Mouse (Mus musculus) neural tube, embryonic 15.5 days (tissue): ENCODE measurements around the gene Ndrg2. TPM values are rescaled to one million over a fixed set of nuclear protein-coding genes. Genes with fewer than 3 reads are reported as not detected.
"Not testable (repeated sequence)": the region's sequence is repeated elsewhere in the genome, so short reads cannot be mapped to it uniquely, and the experiment has no call there.

ENCODE experiments used
- ATAC-seq: fragments of 200-750 bp; cut with Nextera tagmentation; 2 replicates; pipeline ENCODE4 v1.8.0; 2017; ENCODE audit warnings: mild to moderate bottlenecking, moderate TSS enrichment, moderate library complexity; ENCODE audit not compliant: low FRiP score
- H3K27ac ChIP-seq: fragments of 300-500 bp; sonication (generic); replicated peaks from 2 replicates; pipeline ENCODE4 v1.5.1; 2015; ENCODE audit warnings: mild to moderate bottlenecking, inconsistent platforms
- H3K27me3 ChIP-seq: fragments of 300-500 bp; sonication (generic); replicated peaks from 2 replicates; pipeline ENCODE4 v1.6.1; 2015; ENCODE audit warnings: inconsistent platforms
- H3K36me3 ChIP-seq: fragments of 300-500 bp; sonication (generic); 2 replicates; pipeline ENCODE4 v1.6.1; 2015; ENCODE audit warnings: inconsistent platforms
- H3K4me1 ChIP-seq: fragments of 300-500 bp; sonication (generic); 2 replicates; pipeline ENCODE4 v1.6.1; 2015; ENCODE audit warnings: inconsistent platforms
- H3K4me2 ChIP-seq: fragments of 300-500 bp; sonication (generic); 2 replicates; pipeline ENCODE4 v1.6.1; 2015; ENCODE audit warnings: inconsistent platforms, mild to moderate bottlenecking, moderate library complexity
- H3K4me3 ChIP-seq: fragments of 300-500 bp; sonication (generic); replicated peaks from 2 replicates; pipeline ENCODE4 v1.5.1; 2015; ENCODE audit warnings: mild to moderate bottlenecking, inconsistent platforms
- H3K9ac ChIP-seq: fragments of 300-500 bp; sonication (generic); replicated peaks from 2 replicates; pipeline ENCODE4 v1.6.1; 2015; ENCODE audit warnings: mild to moderate bottlenecking, inconsistent platforms
- H3K9me3 ChIP-seq: fragments of 300-500 bp; sonication (generic); replicated peaks from 2 replicates; pipeline ENCODE4 v1.6.1; 2016; ENCODE audit warnings: inconsistent platforms
- WGBS: fragments of 180-500 bp; shearing (Covaris S2); methylation state at CpG from one replicate; pipeline ENCODE4 v1.1.7; 2015; ENCODE audit warnings: mixed read lengths; 5-methylcytosine and 5-hydroxymethylcytosine counted together
- polyA plus RNA-seq: library from polyadenylated mRNA; unstranded; fragments of >200 nt; fragmentation: Nextera tagmentation; extraction: Ambion mirVana; gene quantifications from 2 replicates; pipeline ENCODE4 v1.2.1, GENCODE M21; 2015

The Ndrg2 gene
- polyA plus RNA-seq, 1 experiment from 2014 or later, result 281 TPM

- ATAC-seq, result peak; percentile 27; the same call in 1 of the 2 replicates
- no peak overlapping the region for H3K9ac ChIP-seq
- H3K27me3 ChIP-seq, result no peaks in the 10 kb centered on the region
- no peak overlapping the region for H3K4me3 ChIP-seq
- H3K9me3 ChIP-seq, result no peaks in the 10 kb centered on the region
- no peak overlapping the region for H3K4me2 ChIP-seq
- H3K27ac ChIP-seq, result no peak overlapping the region
- peaks cover 71% of the 10 kb centered on the region for H3K36me3 ChIP-seq
- no peaks in the 10 kb centered on the region for H3K4me1 ChIP-seq
- 44% methylated on average over 10 of the region's 10 CpGs for WGBS
Observed at GRCm38 (mm10) chr14:51893094-51893794, 20.7 kb downstream of the Ndrg2 start.

- H3K4me1 ChIP-seq, result no peaks in the 10 kb centered on the region
- no peak within 1 kb of the TSS for H3K4me3 ChIP-seq
- H3K4me2 ChIP-seq, result no peak within 1 kb of the TSS
- peaks cover 79% of the 10 kb centered on the region for H3K36me3 ChIP-seq
- ATAC-seq, result no peak
- no peaks in the 10 kb centered on the region for H3K9me3 ChIP-seq
- no peak within 1 kb of the TSS for H3K9ac ChIP-seq
- H3K27ac ChIP-seq, result no peak within 1 kb of the TSS
- WGBS, result 92% methylated on average over 9 of the region's 9 CpGs
- no peaks in the 10 kb centered on the region for H3K27me3 ChIP-seq
Observed at GRCm38 (mm10) chr14:51892191-51892939, 21.6 kb downstream of the Ndrg2 start, which contains the start of gene Slc39a2. Slc39a2 (plus strand) TSS chr14:51892889.

DNA sequence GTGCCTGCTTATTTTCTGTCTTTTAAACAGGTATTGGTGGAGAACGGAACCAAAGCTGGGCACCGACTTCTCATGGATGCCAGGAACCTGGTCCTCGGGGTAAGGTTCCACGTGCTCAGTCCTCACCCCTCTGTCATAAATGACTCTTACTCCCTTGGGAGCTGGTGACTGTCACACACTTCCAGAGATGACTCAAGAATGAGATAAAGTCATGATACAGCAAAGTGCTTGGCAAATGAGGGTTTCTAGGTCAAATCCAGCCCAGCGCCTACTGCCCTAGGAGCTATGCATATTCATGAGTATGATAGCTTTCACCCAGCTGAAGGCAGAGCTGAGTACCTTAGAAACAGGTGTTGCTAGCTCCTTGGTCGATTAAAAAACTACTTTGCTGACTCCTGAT lies 24.1 kb downstream of the Ndrg2 start:
- Histone ChIP-seq H3K27me3 (no peaks in the 10 kb centered on the region), H3K4me2 (no peak overlapping the region), H3K4me1 (peaks cover 18% of the 10 kb centered on the region), H3K27ac (no peak overlapping the region), H3K36me3 (peaks cover 75% of the 10 kb centered on the region), H3K4me3 (no peak overlapping the region), H3K9ac (no peak overlapping the region), H3K9me3 (no peaks in the 10 kb centered on the region)
- WGBS, result 91% methylated on average over 6 of the region's 6 CpGs
- no peak for ATAC-seq

DNA sequence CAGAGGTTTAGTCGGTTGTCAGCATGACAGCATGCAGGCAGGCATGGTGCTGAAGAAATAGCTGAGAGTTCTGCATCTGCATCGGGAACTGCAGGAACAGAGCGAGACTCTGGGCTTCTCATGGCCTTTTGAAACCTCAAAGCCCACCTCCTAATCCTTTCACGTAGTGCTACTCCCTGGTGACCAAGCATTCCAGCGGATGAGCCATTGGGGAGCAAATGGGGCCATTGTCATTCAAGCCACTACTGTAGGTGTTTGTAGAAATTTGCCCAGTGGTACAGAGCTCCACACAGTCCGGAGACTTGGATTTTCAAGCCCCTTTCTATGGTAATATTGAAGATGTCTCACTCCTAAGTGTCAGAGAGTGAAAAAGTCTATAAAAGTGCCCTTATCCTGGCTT lies 27.9 kb downstream of the Ndrg2 start:
- ATAC-seq, result no peak
- no peaks in the 10 kb centered on the region for H3K9me3 ChIP-seq
- no peaks in the 10 kb centered on the region for H3K27me3 ChIP-seq
- H3K4me2 ChIP-seq, result peak overlapping the region; percentile 77
- peaks cover 44% of the 10 kb centered on the region for H3K36me3 ChIP-seq
- H3K9ac ChIP-seq, result no peak overlapping the region
- H3K27ac ChIP-seq, result no peak overlapping the region
- peaks cover 18% of the 10 kb centered on the region for H3K4me1 ChIP-seq
- 53% methylated on average over 6 of the region's 6 CpGs for WGBS
- peak overlapping the region; percentile 76 for H3K4me3 ChIP-seq

- no peaks in the 10 kb centered on the region for H3K9me3 ChIP-seq
- H3K4me3 ChIP-seq, result peak within 1 kb of the TSS; percentile 76
- peaks cover 32% of the 10 kb centered on the region for H3K36me3 ChIP-seq
- peak within 1 kb of the TSS; percentile 77 for H3K4me2 ChIP-seq
- WGBS, result under 1% methylated on average over 43 of the region's 43 CpGs
- ATAC-seq, result peak; percentile 98
- peak within 1 kb of the TSS; percentile 85 for H3K27ac ChIP-seq
- peak within 1 kb of the TSS; percentile 73 for H3K9ac ChIP-seq
- peaks cover 18% of the 10 kb centered on the region for H3K4me1 ChIP-seq
- H3K27me3 ChIP-seq, result no peaks in the 10 kb centered on the region
Observed at GRCm38 (mm10) chr14:51884598-51885331, 29.2 kb downstream of the Ndrg2 start, which contains the start of gene Mettl17. Mettl17 (plus strand) TSS chr14:51884842.

GRCm38 (mm10) chr14:51884031-51884544 lies 29.9 kb downstream of the Ndrg2 start:
- 1% methylated on average over 14 of the region's 14 CpGs for WGBS
- peak; percentile 60 for ATAC-seq

DNA sequence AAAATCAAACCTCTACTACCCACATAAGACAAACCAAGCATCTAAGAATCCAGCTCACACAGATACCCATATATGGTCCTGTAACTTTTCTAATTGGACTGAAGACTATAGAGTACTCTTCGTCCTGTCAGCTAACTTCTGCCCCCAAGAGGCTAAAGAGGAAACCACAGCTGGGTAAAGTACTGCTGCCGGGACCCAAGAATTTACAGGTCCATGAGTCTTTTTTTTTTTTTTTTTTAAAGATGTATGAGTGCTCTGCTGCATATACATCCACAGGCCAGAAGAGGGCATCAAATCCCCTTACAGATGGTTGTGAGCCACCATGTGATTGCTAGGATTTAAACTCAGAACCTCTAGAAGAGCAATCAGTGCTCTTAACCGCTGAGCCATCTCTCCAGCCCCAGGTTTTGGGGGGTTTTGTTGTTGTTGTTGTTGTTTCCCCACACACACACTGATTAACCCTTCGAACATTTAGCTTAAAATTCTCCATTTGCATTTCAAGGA lies 30.4 kb downstream of the Ndrg2 start:
- H3K27me3 ChIP-seq, result no peaks in the 10 kb centered on the region
- WGBS, result 2% methylated on average over 4 of the region's 4 CpGs
- H3K36me3 ChIP-seq, result peaks cover 20% of the 10 kb centered on the region
- H3K4me2 ChIP-seq, result peak overlapping the region; percentile 77
- H3K9me3 ChIP-seq, result no peaks in the 10 kb centered on the region
- H3K27ac ChIP-seq, result peak overlapping the region; percentile 85
- H3K9ac ChIP-seq, result no peak overlapping the region; the same call in 1 of the 2 replicates
- peak; percentile 52 for ATAC-seq
- H3K4me3 ChIP-seq, result peak overlapping the region; percentile 76
- H3K4me1 ChIP-seq, result peaks cover 18% of the 10 kb centered on the region

More at GRCm38 (mm10) chr14:51884031-51884544, 29.9 kb downstream of the Ndrg2 start:
- H3K9ac ChIP-seq, result peak overlapping the region; percentile 32
- no peaks in the 10 kb centered on the region for H3K27me3 ChIP-seq
- H3K36me3 ChIP-seq, result peaks cover 25% of the 10 kb centered on the region
- peak overlapping the region; percentile 85 for H3K27ac ChIP-seq
- H3K4me1 ChIP-seq, result peaks cover 18% of the 10 kb centered on the region
- H3K4me2 ChIP-seq, result peak overlapping the region; percentile 77
- peak overlapping the region; percentile 76 for H3K4me3 ChIP-seq
- no peaks in the 10 kb centered on the region for H3K9me3 ChIP-seq

GRCm38 (mm10) chr14:51877517-51877916 lies 36.4 kb downstream of the Ndrg2 start:
- Histone ChIP-seq H3K9ac (no peak overlapping the region), H3K4me2 (no peak overlapping the region), H3K4me1 (no peaks in the 10 kb centered on the region), H3K9me3 (no peaks in the 10 kb centered on the region), H3K36me3 (no peaks in the 10 kb centered on the region), H3K27ac (no peak overlapping the region), H3K4me3 (no peak overlapping the region), H3K27me3 (no peaks in the 10 kb centered on the region)
- ATAC-seq, result no peak
- WGBS, result 83% methylated on average over 3 of the region's 3 CpGs

- ATAC-seq, result no peak
- no peak overlapping the region for H3K9ac ChIP-seq
- H3K27me3 ChIP-seq, result no peaks in the 10 kb centered on the region
- no peak overlapping the region for H3K27ac ChIP-seq
- no peaks in the 10 kb centered on the region for H3K9me3 ChIP-seq
- WGBS, result 81% methylated on average over 9 of the region's 9 CpGs
- H3K4me1 ChIP-seq, result no peaks in the 10 kb centered on the region
- H3K4me3 ChIP-seq, result no peak overlapping the region
- no peaks in the 10 kb centered on the region for H3K36me3 ChIP-seq
- no peak overlapping the region for H3K4me2 ChIP-seq
Observed at GRCm38 (mm10) chr14:51871741-51872140, 42.2 kb downstream of the Ndrg2 start.

- H3K4me3 ChIP-seq, result no peak overlapping the region
- no peak overlapping the region for H3K27ac ChIP-seq
- no peaks in the 10 kb centered on the region for H3K4me1 ChIP-seq
- H3K9ac ChIP-seq, result no peak overlapping the region
- no peak overlapping the region for H3K4me2 ChIP-seq
- ATAC-seq, result no peak
- 89% methylated on average over 2 of the region's 2 CpGs for whole genome bisulfite sequencing
- no peaks in the 10 kb centered on the region for H3K27me3 ChIP-seq
- no peaks in the 10 kb centered on the region for H3K36me3 ChIP-seq
- no peaks in the 10 kb centered on the region for H3K9me3 ChIP-seq
Observed at GRCm38 (mm10) chr14:51870756-51871155, 43.2 kb downstream of the Ndrg2 start.

- ATAC-seq, H3K36me3 ChIP-seq, H3K27ac ChIP-seq, H3K4me1 ChIP-seq, H3K4me2 ChIP-seq, H3K9ac ChIP-seq, H3K27me3 ChIP-seq, H3K4me3 ChIP-seq, H3K9me3 ChIP-seq: not testable (repeated sequence)
- WGBS, result 14% methylated on average over 1 of the region's 1 CpGs
Observed at GRCm38 (mm10) chr14:51863603-51864002, 50.4 kb downstream of the Ndrg2 start.
